Mouse (Mus musculus): ENCODE results near the gene Gm10031. TPM values are rescaled to one million over a fixed set of nuclear protein-coding genes. Genes with fewer than 3 reads are reported as not detected.

Gm10031 gene
- polyA plus RNA-seq, 1 experiment = 33.7 TPM

DNA sequence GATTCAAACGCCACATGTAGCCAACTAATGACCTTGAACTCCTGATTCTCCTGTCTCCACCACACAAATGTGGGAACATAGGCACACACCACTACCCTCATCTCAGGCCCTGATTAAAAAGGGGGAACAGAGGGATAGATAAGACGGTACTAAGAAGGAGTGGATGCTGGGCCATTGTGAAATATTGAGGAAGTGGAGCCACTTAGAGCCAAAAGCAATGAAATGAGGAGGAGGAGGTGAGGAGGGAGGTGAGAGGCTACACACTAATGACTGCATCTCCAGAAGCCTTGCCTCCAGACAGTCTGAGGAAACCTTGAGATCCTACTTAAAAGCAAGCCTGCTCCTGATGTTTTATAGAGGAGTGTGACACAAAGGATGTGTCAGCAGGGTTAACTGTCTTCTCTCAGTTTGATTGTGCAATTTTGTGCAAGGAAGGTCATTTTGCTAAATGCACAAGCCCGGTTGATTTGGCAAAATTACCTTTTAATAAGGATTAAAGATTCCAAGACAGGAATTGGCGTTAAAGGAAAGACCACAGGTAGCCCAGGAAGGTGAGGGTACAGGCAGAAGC lies 32.5 kb upstream of the Gm10031 start:
- 93% methylated on average over 4 of the region's 4 CpGs for WGBS
- Histone ChIP-seq H3K27ac (ENCODE audit: control insufficient read depth, insufficient read depth, low read length) (no peak overlapping the region), H3K4me1 (replicated peaks; ENCODE audit: control insufficient read depth, insufficient read depth, low read length) (peaks cover 6% of the 10 kb centered on the region), H3K27me3 (ENCODE audit: control insufficient read depth, insufficient read depth, low read length) (no peaks in the 10 kb centered on the region), H3K4me3 (ENCODE audit: control insufficient read depth, insufficient read depth, low read length) (no peak overlapping the region), H3K36me3 (ENCODE audit: control insufficient read depth, insufficient read depth, low read length) (no peaks in the 10 kb centered on the region)
- no peak for DNase-seq
- TF ChIP-seq CTCF (IDR thresholded peaks at IDR 0.05; ENCODE audit: borderline replicate concordance, control insufficient read depth, extremely low read depth, insufficient read depth, low read length, poor library complexity) (no peak), POLR2A (IDR thresholded peaks at IDR 0.05; ENCODE audit: control insufficient read depth, extremely low read depth, insufficient read depth, low read length, poor library complexity) (no peak)

DNA sequence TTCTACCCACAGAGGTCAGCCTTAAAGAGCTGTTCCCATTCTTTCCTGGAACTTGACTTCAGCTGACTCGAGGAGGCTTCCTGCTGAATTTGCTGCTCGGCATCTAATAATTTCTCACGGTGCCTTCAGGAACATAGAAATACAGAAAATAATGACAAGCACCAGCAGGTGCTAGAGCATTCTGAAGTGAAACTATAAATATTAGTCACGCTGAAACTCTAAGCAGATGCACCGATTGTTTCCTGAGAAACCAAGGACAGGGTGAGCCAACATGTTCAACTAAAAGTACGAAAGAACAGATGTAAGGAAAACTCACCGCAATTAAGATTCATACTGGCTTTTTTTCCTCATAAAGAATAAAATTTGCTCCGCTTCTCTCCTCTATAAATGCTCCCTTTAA lies 28.8 kb upstream of the Gm10031 start:
- 91% methylated on average over 8 of the region's 8 CpGs for WGBS
- no peak for TF ChIP-seq POLR2A (IDR thresholded peaks at IDR 0.05; ENCODE audit: control insufficient read depth, extremely low read depth, insufficient read depth, low read length, poor library complexity)
- TF ChIP-seq CTCF (IDR thresholded peaks at IDR 0.05; ENCODE audit: borderline replicate concordance, control insufficient read depth, extremely low read depth, insufficient read depth, low read length, poor library complexity) = no peak
- no peak for DNase-seq
- H3K27ac ChIP-seq (ENCODE audit: control insufficient read depth, insufficient read depth, low read length) = no peak overlapping the region
- H3K36me3 ChIP-seq (ENCODE audit: control insufficient read depth, insufficient read depth, low read length) = no peaks in the 10 kb centered on the region
- no peaks in the 10 kb centered on the region for H3K4me1 ChIP-seq (replicated peaks; ENCODE audit: control insufficient read depth, insufficient read depth, low read length)
- no peak overlapping the region for H3K4me3 ChIP-seq (ENCODE audit: control insufficient read depth, insufficient read depth, low read length)
- no peaks in the 10 kb centered on the region for H3K27me3 ChIP-seq (ENCODE audit: control insufficient read depth, insufficient read depth, low read length)

DNA sequence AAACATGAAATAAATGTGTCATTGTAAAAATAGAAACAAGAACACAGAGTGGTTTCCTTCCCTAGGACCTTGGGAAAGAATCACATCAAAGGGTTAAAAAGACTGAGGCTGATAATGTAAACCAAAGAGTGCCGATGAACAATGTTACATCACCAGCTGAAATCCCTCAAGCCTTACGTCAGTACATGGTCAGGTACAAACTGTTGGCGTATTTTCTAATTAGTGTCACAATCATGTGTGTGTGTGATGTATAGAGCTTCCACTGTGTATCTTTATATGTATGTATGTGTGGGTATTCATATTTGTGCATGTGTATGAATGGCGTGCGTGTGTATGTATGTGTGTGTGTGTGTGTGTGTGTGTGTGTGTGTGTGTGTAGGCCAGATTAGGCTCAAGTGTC lies 26.9 kb upstream of the Gm10031 start:
- H3K27me3 ChIP-seq (ENCODE audit: control insufficient read depth, insufficient read depth, low read length) = no peaks in the 10 kb centered on the region
- H3K36me3 ChIP-seq (ENCODE audit: control insufficient read depth, insufficient read depth, low read length) = no peaks in the 10 kb centered on the region
- TF ChIP-seq CTCF (IDR thresholded peaks at IDR 0.05; ENCODE audit: borderline replicate concordance, control insufficient read depth, extremely low read depth, insufficient read depth, low read length, poor library complexity) (no peak), POLR2A (IDR thresholded peaks at IDR 0.05; ENCODE audit: control insufficient read depth, extremely low read depth, insufficient read depth, low read length, poor library complexity) (no peak)
- no peak overlapping the region for H3K27ac ChIP-seq (ENCODE audit: control insufficient read depth, insufficient read depth, low read length)
- H3K4me1 ChIP-seq (replicated peaks; ENCODE audit: control insufficient read depth, insufficient read depth, low read length) = no peaks in the 10 kb centered on the region
- WGBS = 95% methylated on average over 5 of the region's 5 CpGs
- H3K4me3 ChIP-seq (ENCODE audit: control insufficient read depth, insufficient read depth, low read length) = no peak overlapping the region
- no peak for DNase-seq

DNA sequence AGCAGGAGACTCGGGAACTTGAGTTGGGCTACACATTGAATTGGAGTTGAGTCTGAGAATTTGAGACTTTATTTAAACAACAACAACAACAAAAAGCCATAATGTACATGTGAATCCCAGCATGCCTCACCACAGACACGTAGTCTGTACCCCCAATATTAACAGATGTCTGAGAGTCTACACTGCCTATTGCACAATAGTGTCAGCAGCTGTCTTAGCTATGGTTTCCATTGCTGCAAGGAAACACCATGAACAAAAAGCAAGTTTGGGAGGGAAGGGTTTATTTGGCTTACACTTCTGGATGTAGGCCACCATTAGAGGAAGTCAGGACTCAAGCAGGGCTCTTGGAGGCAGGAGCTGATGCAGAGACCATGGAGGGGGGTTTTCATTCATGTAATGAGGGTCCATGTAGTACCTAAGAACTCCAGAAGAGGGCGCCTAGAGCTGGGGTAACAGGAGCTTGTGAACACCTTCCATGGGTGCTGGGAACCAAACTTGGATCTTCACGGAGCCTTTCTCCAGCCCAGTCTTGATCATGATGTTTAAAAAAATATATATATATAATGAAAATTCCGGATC lies 18.8 kb upstream of the Gm10031 start:
- Histone ChIP-seq H3K4me3 (ENCODE audit: control insufficient read depth, insufficient read depth, low read length) (no peak overlapping the region), H3K27me3 (ENCODE audit: control insufficient read depth, insufficient read depth, low read length) (no peaks in the 10 kb centered on the region), H3K27ac (ENCODE audit: control insufficient read depth, insufficient read depth, low read length) (no peak overlapping the region), H3K4me1 (replicated peaks; ENCODE audit: control insufficient read depth, insufficient read depth, low read length) (no peaks in the 10 kb centered on the region; the same call in 1 of the 2 replicates), H3K36me3 (ENCODE audit: control insufficient read depth, insufficient read depth, low read length) (no peaks in the 10 kb centered on the region)
- TF ChIP-seq CTCF (IDR thresholded peaks at IDR 0.05; ENCODE audit: borderline replicate concordance, control insufficient read depth, extremely low read depth, insufficient read depth, low read length, poor library complexity) (no peak), POLR2A (IDR thresholded peaks at IDR 0.05; ENCODE audit: control insufficient read depth, extremely low read depth, insufficient read depth, low read length, poor library complexity) (no peak)
- 88% methylated on average over 5 of the region's 5 CpGs for WGBS
- DNase-seq = peak; percentile 13

DNA sequence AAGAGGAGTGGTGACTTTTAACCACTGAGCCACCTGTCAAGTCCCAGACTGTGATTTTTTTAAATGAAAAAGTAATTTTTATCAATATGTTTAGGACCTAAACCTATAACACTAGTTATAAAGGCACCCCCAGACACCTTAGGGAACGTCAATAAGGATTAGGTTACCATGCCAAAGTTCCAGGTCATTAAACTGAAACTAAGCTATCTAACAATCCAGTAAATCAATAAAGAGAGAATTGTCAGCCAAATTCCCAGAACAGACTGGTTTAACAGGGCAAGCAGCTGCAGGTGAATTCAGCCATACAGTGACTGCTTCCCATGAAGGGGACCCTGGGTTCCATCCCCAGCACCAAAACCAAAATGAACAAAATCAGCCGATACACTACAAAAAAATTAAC lies 17.9 kb upstream of the Gm10031 start:
- Histone ChIP-seq H3K27me3 (ENCODE audit: control insufficient read depth, insufficient read depth, low read length) (no peaks in the 10 kb centered on the region), H3K27ac (ENCODE audit: control insufficient read depth, insufficient read depth, low read length) (no peak overlapping the region), H3K36me3 (ENCODE audit: control insufficient read depth, insufficient read depth, low read length) (no peaks in the 10 kb centered on the region), H3K4me3 (ENCODE audit: control insufficient read depth, insufficient read depth, low read length) (no peak overlapping the region), H3K4me1 (replicated peaks; ENCODE audit: control insufficient read depth, insufficient read depth, low read length) (no peaks in the 10 kb centered on the region; the same call in 1 of the 2 replicates)
- TF ChIP-seq CTCF (IDR thresholded peaks at IDR 0.05; ENCODE audit: borderline replicate concordance, control insufficient read depth, extremely low read depth, insufficient read depth, low read length, poor library complexity) (no peak), POLR2A (IDR thresholded peaks at IDR 0.05; ENCODE audit: control insufficient read depth, extremely low read depth, insufficient read depth, low read length, poor library complexity) (no peak)
- no peak for DNase-seq
- 93% methylated on average over 2 of the region's 2 CpGs for WGBS

DNA sequence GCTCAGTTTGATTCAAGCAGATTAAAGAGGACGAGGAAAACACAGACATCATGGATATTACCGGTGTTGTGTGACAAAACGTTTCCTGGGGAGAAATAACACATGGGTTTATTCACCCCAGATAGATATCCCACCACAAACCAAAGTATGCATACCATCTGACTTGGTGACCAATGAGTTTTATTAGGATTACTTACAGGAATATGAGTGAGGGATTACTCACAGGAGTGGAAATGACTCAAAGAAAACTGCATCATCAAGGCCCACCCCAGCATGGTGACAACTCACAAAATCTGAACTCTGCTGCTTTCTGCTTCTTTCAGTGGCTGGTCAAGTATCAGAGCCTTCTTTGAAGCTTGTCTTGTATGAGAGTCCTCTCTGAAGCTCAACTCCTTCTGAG lies 16.1 kb upstream of the Gm10031 start:
- Histone ChIP-seq H3K4me3 (ENCODE audit: control insufficient read depth, insufficient read depth, low read length) (no peak overlapping the region), H3K4me1 (replicated peaks; ENCODE audit: control insufficient read depth, insufficient read depth, low read length) (no peaks in the 10 kb centered on the region; the same call in 1 of the 2 replicates), H3K27ac (ENCODE audit: control insufficient read depth, insufficient read depth, low read length) (no peak overlapping the region), H3K27me3 (ENCODE audit: control insufficient read depth, insufficient read depth, low read length) (no peaks in the 10 kb centered on the region), H3K36me3 (ENCODE audit: control insufficient read depth, insufficient read depth, low read length) (no peaks in the 10 kb centered on the region)
- WGBS = over 99% methylated on average over 3 of the region's 3 CpGs
- no peak for DNase-seq
- TF ChIP-seq CTCF (IDR thresholded peaks at IDR 0.05; ENCODE audit: borderline replicate concordance, control insufficient read depth, extremely low read depth, insufficient read depth, low read length, poor library complexity) (no peak), POLR2A (IDR thresholded peaks at IDR 0.05; ENCODE audit: control insufficient read depth, extremely low read depth, insufficient read depth, low read length, poor library complexity) (no peak)

Data from thymus, adult 2 months (tissue).